Mouse (Mus musculus): ENCODE results near the gene Ift81.

- TF ChIP-seq CTCF (IDR thresholded peaks at IDR 0.05) = no peak
- no peak for TF ChIP-seq EP300 (IDR thresholded peaks at IDR 0.05)
These were observed 70.9 kb downstream of the Ift81 start for GRCm38 (mm10) chr5:122543392-122543791.
